Mouse (Mus musculus) brain, embryonic 14.5 days (tissue): ENCODE results near the gene Gata2. TPM values are rescaled to one million over a fixed set of nuclear protein-coding genes. Genes with fewer than 3 reads are reported as not detected.

ENCODE experiments used
- DNase-seq: peaks from one replicate; pipeline ENCODE4 v3.0.0-alpha.2; 2011; ENCODE audit warnings: low read depth
- CTCF ChIP-seq: fragments of 200-500 bp; IDR thresholded peaks from 2 replicates; pipeline ENCODE4 v1.5.1; 2012; ENCODE audit warnings: inconsistent platforms, mild to moderate bottlenecking, moderate library complexity, borderline replicate concordance; ENCODE audit not compliant: insufficient read depth, insufficient read length; ENCODE audit errors: extremely low read depth
- POLR2A ChIP-seq: fragments of 200-500 bp; IDR thresholded peaks from 2 replicates; pipeline ENCODE4 v1.6.1; 2012; ENCODE audit warnings: mild to moderate bottlenecking, inconsistent platforms, borderline replicate concordance; ENCODE audit not compliant: poor library complexity, insufficient read depth, insufficient read length, severe bottlenecking; ENCODE audit errors: extremely low read depth
- polyA plus RNA-seq: library from polyadenylated mRNA; depleted of rRNA; stranded (reverse); fragments of >200 nt; gene quantifications from 2 replicates; pipeline ENCODE4 v1.2.3, GENCODE M21; 2012

Gene Gata2
- polyA plus RNA-seq, 1 experiment = 15.6 TPM

- TF ChIP-seq POLR2A (no peak), CTCF (no peak)
- no peak for DNase-seq
These were observed 3.7 kb upstream of the Gata2 start for GRCm38 (mm10) chr6:88190043-88190309.

- TF ChIP-seq POLR2A = no peak
- no peak for TF ChIP-seq CTCF
- DNase-seq = peak; percentile 53
These were observed 3.2 kb upstream of the Gata2 start for GRCm38 (mm10) chr6:88190310-88191023.

GRCm38 (mm10) chr6:88191024-88191365, 2.7 kb upstream of the Gata2 start:
- DNase-seq = no peak

GRCm38 (mm10) chr6:88191411-88192070, 2.1 kb upstream of the Gata2 start:
- DNase-seq = no peak
- TF ChIP-seq POLR2A (no peak), CTCF (no peak)

More at GRCm38 (mm10) chr6:88191024-88191365, 2.7 kb upstream of the Gata2 start:
- TF ChIP-seq CTCF = no peak
- TF ChIP-seq POLR2A = no peak

GRCm38 (mm10) chr6:88192756-88193155, 935 bp upstream of the Gata2 start:
- DNase-seq = no peak
- TF ChIP-seq CTCF = no peak
- no peak for TF ChIP-seq POLR2A

- no peak for TF ChIP-seq CTCF
- TF ChIP-seq POLR2A = no peak
- peak; percentile 51 for DNase-seq
These were observed 624 bp downstream of the Gata2 start for GRCm38 (mm10) chr6:88194053-88194977.

GRCm38 (mm10) chr6:88194978-88195325, 1.3 kb downstream of the Gata2 start:
- no peak for TF ChIP-seq POLR2A
- no peak for TF ChIP-seq CTCF
- DNase-seq = no peak

- TF ChIP-seq CTCF (no peak), POLR2A (no peak)
- peak; percentile 40 for DNase-seq
These were observed 2.5 kb downstream of the Gata2 start for GRCm38 (mm10) chr6:88196054-88196732.

GRCm38 (mm10) chr6:88196733-88197312, 3.1 kb downstream of the Gata2 start:
- no peak for TF ChIP-seq CTCF
- TF ChIP-seq POLR2A = no peak
- DNase-seq = no peak

- DNase-seq = no peak
- TF ChIP-seq CTCF = no peak
These were observed 3.8 kb downstream of the Gata2 start for GRCm38 (mm10) chr6:88197313-88198069.

GRCm38 (mm10) chr6:88198070-88198940, 4.6 kb downstream of the Gata2 start:
- DNase-seq = peak; percentile 63
- TF ChIP-seq CTCF (no peak), POLR2A (0 out of 2 replicates have a peak, but pooled peaks have one; percentile 18)
